Mouse (Mus musculus) frontal cortex, adult (tissue): ENCODE measurements around the gene Stk38l.
"Not testable (repeated sequence)": the region's sequence is repeated elsewhere in the genome, so short reads cannot be mapped to it uniquely, and the experiment has no call there.

Experiments used
- ATAC-seq: cut with Nextera tagmentation; 2 replicates; pipeline ENCODE4 v1.9.2; 2017; ENCODE audit warnings: mild to moderate bottlenecking, moderate library complexity, mixed read lengths; ENCODE audit not compliant: low TSS enrichment

Gene Stk38l

DNA sequence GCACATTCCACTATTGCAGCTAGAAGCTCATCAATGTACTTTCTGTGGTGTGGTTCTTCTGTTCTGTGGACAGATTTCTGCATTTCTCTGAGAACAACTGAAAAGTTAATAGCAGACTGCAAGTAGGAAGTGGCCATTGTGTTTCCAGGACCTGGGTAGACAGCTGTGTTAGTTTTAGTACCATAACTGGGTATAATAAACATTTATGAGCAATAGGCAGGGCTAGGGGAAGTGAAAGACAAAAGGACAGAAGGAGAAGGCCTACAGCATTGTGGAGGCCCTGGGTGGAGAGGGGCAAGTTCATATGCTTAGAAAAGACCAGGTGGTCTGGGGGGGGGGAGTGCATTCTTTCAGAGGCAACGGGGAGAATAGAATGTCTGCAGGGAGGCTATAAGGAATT, 8.8 kb downstream of the Stk38l start:
- no peak for ATAC-seq

DNA sequence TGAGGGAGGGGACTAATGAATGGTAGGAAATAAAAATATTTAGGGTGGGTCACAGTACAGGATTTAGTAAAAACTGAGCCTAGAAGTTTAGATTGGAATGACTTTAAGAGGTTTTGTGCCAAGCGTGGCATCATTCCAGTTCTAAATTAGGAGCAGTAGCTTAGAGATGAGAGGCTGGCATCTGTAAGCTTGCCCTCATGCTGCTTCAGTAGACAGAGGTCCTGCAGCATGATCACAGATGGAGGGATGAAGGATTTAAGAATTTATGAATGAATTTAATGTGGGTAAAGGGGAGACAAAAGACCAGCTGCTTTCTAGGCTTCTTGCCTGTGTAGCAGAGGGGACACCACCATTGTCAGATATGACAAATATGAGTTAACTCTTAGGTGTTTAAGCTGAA, 14.1 kb downstream of the Stk38l start:
- no peak; the same call in 1 of the 2 replicates for ATAC-seq

DNA sequence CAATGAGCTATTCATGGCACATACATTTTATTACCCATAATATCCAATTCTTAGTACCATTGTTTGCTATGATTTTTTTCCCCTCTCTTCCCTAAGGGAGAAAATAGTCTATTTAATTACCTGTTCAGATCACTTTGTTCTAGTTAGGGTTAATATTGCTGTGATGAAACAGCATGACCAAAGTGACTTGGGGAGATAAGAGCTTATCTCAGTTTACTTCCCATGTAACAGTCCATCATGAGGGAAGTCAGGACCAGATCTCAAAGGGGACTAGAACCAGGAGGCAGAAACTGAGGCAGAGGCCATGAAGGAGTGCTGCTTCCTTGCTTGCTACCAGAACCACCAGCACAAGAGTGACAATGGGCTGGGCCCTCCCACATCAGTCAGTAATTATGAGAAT, 15.9 kb downstream of the Stk38l start:
- ATAC-seq: no peak

DNA sequence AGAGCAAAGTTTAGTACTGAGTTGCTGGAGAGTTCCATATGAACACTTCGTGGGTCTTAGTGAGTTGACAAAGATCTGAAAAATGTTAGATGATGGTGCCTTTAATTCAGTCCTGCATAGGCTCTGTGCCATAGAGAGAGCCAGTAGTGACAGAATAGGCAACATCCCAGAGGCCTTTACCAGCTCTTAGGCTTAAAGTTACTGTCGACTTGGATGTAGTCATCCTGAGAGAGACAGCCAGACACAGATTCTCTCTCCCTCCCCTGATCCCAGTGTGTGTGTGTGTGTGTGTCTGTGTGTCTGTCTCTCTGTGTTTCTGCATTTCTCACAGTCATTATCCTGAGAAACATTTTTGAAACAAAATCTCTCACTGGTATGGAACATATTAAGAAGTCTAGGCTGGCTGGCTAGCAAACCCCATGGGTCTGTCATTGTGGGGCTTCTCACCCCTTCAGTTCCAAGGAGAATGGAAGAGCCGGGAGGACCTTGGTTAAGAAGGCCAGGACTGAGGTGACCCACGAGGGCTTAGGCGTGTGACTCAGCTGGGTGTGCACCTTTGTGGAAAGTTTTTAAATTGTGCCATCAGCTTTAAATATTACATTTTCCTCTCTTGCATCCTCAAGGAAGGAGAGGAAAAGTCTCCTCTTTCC, 17.3 kb downstream of the Stk38l start:
- no peak for ATAC-seq

DNA sequence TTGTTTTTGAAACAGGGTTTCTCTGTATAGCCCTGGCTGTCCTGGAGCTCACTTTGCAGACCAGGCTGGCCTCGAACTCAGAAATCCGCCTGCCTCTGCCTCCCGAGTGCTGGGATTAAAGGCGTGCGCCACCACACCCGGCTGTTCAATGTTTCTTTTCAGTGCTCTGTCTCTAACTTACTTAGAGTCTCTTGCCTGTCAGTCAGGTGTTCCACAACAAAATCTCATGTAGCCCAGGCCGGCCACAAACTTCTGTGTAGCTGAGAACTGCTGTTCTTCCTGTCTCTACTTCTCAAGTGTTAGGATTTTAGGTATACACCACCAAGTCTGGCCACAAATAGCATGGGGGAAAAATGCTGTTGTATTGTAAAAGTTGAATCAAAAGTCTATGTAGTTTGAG, 19.5 kb downstream of the Stk38l start:
- ATAC-seq: not testable (repeated sequence)

DNA sequence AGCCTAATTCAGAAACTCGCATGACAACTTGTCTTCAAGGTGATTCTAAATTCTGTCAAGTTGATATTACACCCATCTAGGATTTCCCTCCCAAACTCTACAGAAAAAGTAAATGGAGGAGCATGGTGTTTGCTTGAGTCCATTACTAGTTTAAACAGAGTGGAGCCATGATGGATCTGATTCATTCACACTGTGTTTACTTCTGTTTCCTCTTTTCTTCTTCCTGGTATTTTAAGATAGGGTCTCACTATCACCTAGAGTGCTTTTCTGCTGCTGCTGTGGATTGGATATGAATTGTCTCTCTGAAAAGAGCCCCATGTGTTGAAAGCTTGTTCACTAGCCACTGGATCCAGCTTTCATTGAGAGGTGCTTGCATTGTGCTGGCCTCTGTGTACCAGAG, 20.4 kb downstream of the Stk38l start:
- no peak for ATAC-seq

DNA sequence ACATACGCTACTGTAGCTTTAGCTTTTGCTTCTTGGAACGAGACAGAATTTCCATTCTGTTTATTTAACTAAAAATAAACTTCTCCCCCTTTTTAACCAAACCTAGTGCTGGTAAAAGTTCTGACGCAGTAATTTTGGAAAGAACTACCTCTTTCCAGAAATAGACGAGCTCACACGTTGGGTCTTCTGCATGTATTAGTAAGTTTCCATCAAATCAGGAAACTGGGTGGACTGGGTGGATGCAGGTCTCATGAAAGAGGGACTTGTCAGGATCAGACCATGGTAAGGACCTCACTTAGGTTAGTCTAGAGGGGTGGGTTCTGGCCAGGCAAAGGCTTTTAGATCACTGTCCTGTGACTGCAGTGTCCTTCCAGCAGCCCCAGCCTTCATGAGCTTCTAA, 21.8 kb downstream of the Stk38l start:
- ATAC-seq: peak; percentile 32

DNA sequence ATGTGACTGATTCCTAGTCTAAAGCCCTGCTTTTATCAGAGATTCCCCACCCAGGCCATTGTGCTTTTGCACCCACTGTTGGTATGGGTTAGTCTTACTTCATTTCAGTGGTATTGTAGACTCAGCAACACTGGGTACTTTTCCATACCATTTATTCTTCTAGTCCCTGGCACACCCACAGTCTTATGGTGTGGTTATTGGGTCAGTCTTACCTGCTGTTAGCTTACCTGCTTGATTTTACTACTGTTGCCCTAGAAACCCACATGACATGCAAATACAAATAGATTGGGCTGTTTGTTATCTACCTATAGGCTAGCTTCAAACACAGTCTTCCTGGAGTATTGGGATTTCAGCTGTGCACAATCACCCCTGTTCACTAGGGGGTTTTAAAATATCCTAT, 22.3 kb downstream of the Stk38l start:
- no peak for ATAC-seq

DNA sequence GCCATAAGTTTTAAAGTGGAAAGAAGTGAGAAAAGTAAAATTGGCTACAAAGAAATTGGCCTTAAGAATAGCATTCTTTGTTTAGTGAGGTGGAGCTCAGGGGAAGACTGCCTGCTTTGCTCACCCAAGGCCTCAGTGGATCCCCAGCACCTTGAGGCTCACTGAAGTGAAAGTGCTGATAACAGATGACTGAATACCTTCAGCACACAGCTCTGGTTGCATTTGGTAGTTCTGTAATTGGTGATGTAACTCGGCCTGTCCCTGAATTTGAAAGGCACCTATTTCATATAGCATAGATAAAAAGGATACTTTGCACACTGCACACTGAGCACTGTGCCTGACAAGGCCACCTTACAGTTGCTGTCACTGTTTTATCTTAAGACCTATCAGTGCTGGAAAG, 23.5 kb downstream of the Stk38l start:
- no peak for ATAC-seq

DNA sequence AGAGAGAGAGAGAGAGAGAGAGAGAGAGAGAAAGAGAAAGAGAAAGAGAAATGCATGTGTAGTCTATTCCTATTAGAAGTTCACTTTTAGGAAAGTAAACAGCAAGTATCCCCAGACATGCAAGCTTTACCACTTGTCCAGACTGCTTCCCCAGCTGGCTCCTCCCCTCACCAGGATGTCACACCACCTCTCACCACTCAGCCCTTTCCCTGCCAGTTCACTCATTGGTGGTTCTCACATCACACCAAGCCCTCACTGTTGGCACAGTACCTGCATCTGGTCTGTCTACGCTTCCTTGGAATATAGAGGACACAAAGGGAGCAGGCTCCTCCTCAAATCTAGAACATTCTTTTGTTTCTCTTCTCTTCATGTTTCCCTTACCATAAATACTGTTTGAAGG, 26.9 kb downstream of the Stk38l start:
- ATAC-seq: no peak

DNA sequence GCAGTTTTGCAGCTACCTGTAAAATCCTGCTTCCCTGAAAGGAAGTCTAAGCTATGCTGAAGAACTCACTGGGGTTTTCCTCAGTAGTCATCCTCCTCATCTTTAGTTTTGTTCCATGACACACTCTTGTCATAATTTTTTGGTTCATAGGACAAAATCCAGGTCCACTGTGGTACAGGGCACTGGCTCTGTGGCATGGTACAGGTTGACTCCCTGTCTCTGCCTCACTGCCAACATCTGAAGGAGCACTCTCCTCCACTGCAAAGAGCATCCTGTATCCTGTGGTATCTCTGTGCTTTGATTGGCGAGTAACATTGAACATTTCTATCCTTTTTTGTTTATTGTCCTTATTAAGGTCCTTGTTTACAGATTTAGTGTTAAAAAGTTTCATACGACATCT, 27.4 kb downstream of the Stk38l start:
- ATAC-seq: no peak

DNA sequence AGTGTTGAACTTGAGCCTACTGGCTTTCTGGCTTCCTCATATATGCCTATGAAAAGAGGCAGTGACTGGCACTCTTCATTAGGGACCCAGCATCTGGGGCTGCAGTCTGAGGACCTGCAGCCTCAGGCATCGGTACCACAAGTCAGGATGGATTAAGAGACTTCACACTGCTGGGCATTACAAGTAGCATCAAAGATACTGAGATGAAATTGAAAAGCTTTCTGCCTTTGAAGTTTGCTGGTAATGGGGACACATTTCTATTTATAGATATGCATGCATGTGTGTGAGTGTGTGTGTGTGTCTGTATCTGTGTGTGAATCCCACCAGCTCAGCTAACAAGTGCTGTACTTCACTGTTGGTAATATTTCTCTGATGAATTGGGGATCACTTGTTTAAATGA, 27.8 kb downstream of the Stk38l start:
- no peak for ATAC-seq

DNA sequence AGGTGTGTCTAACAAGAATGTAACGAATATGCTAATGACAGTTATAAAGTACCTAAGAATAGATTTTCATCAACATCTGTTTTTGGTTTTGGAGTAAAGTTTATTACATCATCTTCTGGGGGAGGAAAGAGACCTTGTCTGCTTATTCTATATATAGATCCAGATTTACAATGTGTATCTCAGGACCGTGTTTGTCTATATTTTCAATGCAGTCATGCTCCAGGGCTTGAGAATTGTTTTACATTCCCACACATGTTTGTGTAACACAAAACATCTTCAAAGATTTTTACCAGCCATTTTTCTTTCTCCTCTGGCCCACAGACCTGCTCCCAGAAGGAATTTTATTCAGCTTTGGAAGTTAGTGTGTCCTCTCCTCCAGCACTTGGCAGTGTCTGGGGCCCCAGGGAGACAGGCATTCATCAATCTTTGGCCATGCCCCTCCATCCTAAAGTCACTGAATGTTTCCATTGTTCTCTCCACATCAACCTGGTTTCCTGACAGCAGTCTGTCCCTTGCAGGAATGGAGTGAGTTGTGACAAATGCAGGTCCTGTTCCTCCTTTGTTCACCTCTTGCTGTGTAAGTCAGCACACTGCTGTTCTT, 28.9 kb downstream of the Stk38l start:
- no peak for ATAC-seq

DNA sequence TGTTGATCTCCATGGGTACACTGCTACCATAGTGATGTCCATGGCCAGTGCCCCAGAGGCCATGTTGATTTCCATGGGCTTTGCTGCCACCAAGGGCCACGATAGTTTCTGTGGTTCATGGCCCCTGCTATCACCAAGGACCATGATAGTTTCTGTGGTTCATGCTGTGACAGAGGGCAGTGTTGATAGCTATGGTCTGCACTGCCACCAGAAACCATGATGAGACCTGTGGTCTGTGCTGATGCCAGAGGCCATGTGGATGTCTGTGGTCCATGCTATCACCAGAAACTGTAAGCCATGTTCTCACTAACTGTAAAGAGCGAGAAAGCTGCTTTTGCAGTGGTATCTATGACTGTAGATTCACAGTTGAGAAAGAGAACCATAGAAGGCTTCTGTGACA, 30.3 kb downstream of the Stk38l start:
- no peak for ATAC-seq

DNA sequence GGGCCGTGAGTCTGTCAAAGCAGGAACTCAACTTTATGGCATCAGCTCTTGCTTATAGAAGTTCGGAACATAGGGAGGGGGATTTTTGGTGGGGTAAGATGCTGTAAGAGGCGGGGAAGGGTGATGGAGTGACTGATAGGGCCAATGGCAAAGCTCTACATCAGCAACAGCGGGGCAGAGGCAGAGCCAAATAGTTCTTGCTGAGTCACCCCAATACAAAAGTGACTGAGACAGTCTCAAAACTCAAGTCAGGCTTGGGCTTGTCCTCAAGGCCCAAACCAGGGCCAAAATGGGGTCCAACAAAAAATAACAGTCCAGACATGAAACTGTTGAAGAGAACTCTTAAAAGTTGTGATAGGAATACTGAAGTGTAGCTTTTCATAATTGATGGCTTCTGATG, 30.9 kb downstream of the Stk38l start:
- ATAC-seq: no peak

DNA sequence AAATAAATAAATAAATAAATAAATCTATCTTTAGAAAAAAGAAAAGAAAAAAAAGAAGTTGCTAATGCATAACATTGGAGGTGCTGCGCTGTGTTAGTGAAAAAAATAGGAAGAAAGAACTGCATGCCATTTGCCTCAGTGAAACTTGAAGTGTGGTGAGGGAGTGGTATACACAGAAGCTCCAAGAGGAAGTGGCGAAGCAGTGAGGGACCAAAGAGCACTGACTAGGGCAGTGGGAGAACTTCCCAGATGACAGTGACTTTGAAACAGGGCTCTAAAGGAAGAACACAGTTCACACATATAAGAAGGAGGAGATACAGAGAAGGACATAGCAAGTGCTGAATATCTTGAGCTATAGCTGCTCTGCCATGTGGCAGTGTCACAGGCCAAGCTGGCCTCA, 34.2 kb downstream of the Stk38l start:
- no peak for ATAC-seq

DNA sequence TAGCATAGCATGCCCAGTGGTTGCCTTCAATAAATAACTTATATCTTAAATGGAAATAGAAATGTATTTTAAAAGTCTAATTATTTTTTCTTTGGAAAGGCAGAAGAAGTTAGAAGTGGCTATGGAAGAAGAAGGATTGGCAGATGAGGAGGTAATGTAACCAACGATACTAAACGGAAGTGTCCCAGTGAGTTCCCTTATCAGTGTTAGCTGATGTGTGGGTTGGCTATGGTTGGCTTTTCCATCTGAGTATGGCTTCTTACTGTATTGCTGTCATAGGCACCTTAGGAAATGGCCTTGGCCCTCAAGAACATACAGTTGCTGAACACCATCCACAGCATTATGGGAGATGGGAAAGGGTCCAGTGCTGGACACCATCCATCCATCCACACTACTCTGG, 35.2 kb downstream of the Stk38l start:
- no peak for ATAC-seq

DNA sequence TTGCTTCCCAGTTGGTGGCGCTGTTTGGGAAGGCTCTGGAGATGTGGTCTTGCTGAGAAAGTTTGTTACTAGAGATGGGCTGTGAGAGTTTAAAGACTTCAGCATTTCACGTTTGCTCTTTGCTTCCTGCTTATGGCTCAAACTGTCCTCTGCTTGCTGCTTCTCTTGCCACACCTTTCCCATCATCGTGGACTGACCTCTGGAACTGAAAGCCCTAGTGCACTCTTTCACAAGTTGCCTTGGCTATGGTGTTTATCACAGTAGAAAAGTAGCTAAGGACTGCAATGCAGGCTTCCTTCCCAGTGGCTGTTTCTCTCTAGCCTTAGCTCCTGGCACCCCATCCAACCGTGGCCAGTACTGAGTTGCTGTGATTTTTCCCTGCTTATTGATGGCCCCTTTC, 35.9 kb downstream of the Stk38l start:
- no peak for ATAC-seq

DNA sequence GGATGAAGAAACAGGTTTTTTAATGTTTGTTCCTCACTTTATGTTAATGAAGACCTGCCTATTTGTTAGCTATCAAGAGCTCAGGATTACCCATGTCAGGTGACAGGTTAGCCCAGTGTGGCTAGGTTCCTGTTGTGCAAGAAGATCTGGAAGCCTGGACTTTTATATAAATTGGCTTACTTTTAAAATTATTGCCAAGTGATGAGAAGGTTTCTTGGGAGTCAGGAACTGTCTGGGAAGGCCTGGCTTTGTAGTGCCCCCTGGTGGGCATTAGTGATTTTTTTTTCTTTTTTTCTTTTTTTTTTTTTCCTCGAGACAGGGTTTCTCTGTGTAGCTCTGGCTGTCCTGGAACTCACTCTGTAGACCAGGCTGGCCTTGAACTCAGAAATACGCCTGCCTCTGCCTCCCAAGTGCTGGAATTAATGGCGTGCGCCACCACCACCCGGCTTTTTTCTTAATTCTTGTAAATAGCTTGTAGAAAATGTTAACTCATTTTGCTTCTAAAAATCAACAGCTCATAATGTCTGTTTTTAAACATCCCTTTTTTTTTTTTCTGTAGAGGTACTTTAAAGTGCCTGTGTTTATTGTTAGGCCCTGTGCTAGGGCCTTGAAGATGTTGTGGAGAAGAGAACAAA, 37.6 kb downstream of the Stk38l start:
- ATAC-seq: no peak

DNA sequence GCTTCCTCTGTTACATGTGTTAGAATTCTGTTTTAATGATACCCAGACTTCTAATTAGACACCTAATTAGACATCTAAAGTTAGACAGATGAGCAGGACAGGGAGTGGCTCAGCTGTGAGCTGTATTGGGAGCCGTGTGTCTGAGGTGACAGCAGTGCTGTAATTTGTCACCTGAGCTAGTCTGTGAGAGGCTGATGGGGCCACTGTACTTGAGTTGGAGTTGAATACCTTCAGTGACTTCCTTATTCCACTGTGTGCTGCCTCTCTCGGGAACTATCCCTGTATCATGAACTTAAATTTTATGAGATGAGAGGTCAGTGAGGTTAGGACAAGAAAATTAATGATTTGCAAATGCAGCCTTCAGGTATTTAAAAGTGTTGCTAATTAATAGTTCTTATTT, 39.8 kb downstream of the Stk38l start:
- ATAC-seq: no peak

DNA sequence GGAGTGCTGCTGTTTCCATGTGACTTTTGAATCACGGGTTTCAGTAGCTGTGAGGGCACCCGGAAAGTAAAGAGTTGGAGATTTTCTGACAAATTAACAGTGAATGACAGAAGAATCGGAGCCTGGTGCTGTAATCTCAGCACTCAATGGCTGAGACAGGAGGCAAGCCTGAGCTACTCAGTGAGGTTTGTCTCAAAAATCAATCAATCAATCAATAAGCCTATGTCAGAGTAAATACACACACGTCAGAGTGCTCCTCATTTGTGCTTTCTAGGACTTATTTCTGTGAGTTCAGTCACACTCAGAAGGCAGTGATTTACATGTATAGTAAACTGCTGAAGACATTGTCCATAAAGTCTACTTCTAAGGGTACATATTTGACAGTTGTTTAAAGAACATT, 40.5 kb downstream of the Stk38l start:
- no peak for ATAC-seq

DNA sequence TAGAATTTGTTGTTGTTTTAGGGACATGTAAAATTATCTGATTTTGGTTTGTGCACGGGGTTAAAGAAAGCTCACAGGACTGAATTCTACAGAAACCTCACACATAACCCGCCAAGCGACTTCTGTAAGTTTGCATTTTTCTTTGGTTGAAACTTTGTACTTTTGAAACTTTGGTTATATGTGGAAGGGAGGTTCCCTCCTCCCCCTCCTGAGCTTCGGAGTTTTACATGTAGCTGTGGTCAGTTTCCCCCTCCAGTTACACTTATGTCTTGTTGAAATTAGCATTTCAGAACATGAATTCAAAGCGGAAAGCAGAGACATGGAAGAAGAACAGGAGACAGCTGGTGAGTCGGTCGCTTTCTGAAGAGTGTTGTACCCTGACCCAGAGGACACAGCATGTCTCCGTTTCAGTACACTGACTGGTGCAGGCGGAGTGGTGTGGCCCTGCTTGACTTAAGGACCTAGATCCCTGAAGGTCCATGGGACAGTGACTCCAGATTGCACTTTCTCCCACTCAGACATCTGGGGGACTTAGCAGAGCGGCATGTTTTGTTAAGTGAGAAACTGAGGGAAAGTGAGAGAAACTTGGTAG, 44.1 kb downstream of the Stk38l start:
- 0 out of 2 replicates have a peak, but pooled peaks have one; percentile 9 for ATAC-seq
